Mouse (Mus musculus) layer of hippocampus, postnatal 14 days (tissue): ENCODE measurements at regions not wholly inside any gene's neighbourhood (a gene's known extent, or its start where the extent isn't known, plus 50 kb on each side); places are given as distances from the start of the nearest gene placed in this dataset.

ENCODE experiments used
- DNase-seq, 2 experiments: peaks; one replicate each; pipeline ENCODE4 v3.0.0; 2021 to 2022; ENCODE audit warnings: low spot score in 2 of 2, mixed read lengths in 1 of 2

GRCm38 (mm10) chr9:27692751-27693150 is 97.8 kb upstream of the Opcml start:
- no peak for DNase-seq

GRCm38 (mm10) chr9:27694805-27695593 is 95.6 kb upstream of the Opcml start:
- DNase-seq = no peak

GRCm38 (mm10) chr9:27701559-27701958 is 89.0 kb upstream of the Opcml start:
- DNase-seq = no peak

- DNase-seq = peak in 1 of 2 experiments; percentile 56
Observed at GRCm38 (mm10) chr9:27702140-27702539, 88.4 kb upstream of the Opcml start.

GRCm38 (mm10) chr9:27704001-27704400 is 86.6 kb upstream of the Opcml start:
- DNase-seq = no peak

GRCm38 (mm10) chr9:27723840-27724408 is 66.7 kb upstream of the Opcml start:
- no peak for DNase-seq

GRCm38 (mm10) chr9:27724576-27724975 is 66.0 kb upstream of the Opcml start:
- peak in 1 of 2 experiments; percentile 69 for DNase-seq

- DNase-seq = peak; percentile 59 to 84
Observed at GRCm38 (mm10) chr9:27728652-27729557, 61.7 kb upstream of the Opcml start.

- no peak for DNase-seq
Observed at GRCm38 (mm10) chr9:27729558-27729889, 61.1 kb upstream of the Opcml start.

GRCm38 (mm10) chr9:27739287-27739686 is 51.3 kb upstream of the Opcml start:
- no peak for DNase-seq
